Mouse (Mus musculus) midbrain, embryonic 13.5 days (tissue): ENCODE results near the gene Dera. TPM values are rescaled to one million over a fixed set of nuclear protein-coding genes. Genes with fewer than 3 reads are reported as not detected.
A peak's percentile ranks its signal among the peaks of the same experiment; 100 is the strongest.

ENCODE experiments used
- ATAC-seq: fragments of 200-750 bp; cut with Nextera tagmentation; 2 replicates; pipeline ENCODE4 v1.8.0; 2017; ENCODE audit warnings: mild to moderate bottlenecking, moderate TSS enrichment, moderate library complexity
- H3K27ac ChIP-seq: fragments of 300-500 bp; sonication (generic); 2 replicates; pipeline ENCODE4 v1.5.1; 2015; ENCODE audit warnings: inconsistent platforms, mild to moderate bottlenecking, moderate library complexity
- H3K27me3 ChIP-seq: fragments of 300-500 bp; sonication (generic); 2 replicates; pipeline ENCODE4 v1.6.1; 2015; ENCODE audit warnings: mild to moderate bottlenecking, inconsistent platforms
- H3K36me3 ChIP-seq: fragments of 300-500 bp; sonication (generic); 2 replicates; pipeline ENCODE4 v1.6.1; 2015; ENCODE audit warnings: mild to moderate bottlenecking, inconsistent platforms
- H3K4me1 ChIP-seq: fragments of 300-500 bp; sonication (generic); replicated peaks from 2 replicates; pipeline ENCODE4 v1.6.1; 2015; ENCODE audit warnings: inconsistent platforms
- H3K4me2 ChIP-seq: fragments of 300-500 bp; sonication (generic); replicated peaks from 2 replicates; pipeline ENCODE4 v1.6.1; 2015; ENCODE audit warnings: moderate library complexity, mild to moderate bottlenecking, inconsistent platforms
- H3K4me3 ChIP-seq: fragments of 300-500 bp; sonication (generic); replicated peaks from 2 replicates; pipeline ENCODE4 v1.5.1; 2015; ENCODE audit warnings: mild to moderate bottlenecking, inconsistent platforms
- H3K9ac ChIP-seq: fragments of 300-500 bp; sonication (generic); replicated peaks from 2 replicates; pipeline ENCODE4 v1.6.1; 2015; ENCODE audit warnings: mild to moderate bottlenecking, inconsistent platforms
- H3K9me3 ChIP-seq: fragments of 300-500 bp; sonication (generic); 2 replicates; pipeline ENCODE4 v1.6.1; 2016; ENCODE audit warnings: mild to moderate bottlenecking, inconsistent platforms
- WGBS: fragments of 180-500 bp; shearing (Covaris S2); methylation state at CpG from one replicate; pipeline ENCODE4 v1.1.7; 2015; 5-methylcytosine and 5-hydroxymethylcytosine counted together
- polyA plus RNA-seq: library from polyadenylated mRNA; unstranded; fragments of >200 nt; fragmentation: Nextera tagmentation; extraction: Ambion mirVana; gene quantifications from 2 replicates; pipeline ENCODE4 v1.2.1, GENCODE M21; 2015

The Dera gene
- polyA plus RNA-seq, 1 experiment from 2014 or later: 19.1 TPM

DNA sequence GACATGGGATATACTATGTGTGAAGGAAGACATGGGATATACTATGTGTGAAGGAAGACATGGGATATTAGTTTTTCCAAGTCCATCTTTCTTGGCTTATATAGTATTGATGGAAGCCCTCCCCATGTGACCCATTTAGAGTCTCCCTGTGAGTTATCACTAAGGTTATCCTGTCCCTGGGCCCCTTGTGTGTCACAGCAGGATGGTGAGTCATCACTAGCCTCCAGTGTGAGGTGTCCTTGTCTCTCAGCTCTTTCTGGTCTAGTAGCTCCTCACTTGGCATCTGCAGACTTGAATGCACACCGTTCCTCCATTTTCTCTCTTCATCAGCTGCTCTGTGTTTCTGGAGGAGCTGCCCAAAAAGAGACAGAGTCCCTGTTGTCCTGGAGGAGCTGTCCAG, 59.7 kb downstream of the Dera start:
- no peak overlapping the region for H3K4me3 ChIP-seq
- H3K4me1 ChIP-seq: no peaks in the 10 kb centered on the region
- no peaks in the 10 kb centered on the region for H3K27me3 ChIP-seq
- H3K9ac ChIP-seq: no peak overlapping the region
- H3K36me3 ChIP-seq: no peaks in the 10 kb centered on the region
- no peak for ATAC-seq
- WGBS: 96% methylated on average over 1 of the region's 1 CpGs
- no peak overlapping the region for H3K27ac ChIP-seq
- no peaks in the 10 kb centered on the region for H3K9me3 ChIP-seq
- no peak overlapping the region for H3K4me2 ChIP-seq

DNA sequence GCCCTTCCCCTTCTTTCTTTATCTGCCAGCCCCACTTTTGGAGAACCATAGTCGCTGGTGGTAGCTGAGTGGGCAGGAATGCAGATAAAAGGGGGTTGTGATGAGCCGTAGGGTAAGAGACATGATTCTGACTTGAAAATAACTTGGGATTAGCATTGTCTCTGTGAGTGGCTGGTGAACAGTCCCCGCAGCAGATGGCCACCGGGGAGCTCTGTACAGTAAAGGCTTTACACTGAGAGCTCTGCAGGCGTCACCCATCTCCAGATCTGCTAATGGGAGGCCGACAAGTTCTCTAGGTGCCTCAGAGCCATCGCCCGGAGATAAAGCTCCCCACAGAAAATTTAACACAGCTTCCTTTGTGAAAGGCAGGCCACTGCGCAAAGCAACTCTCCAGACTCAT, 62.2 kb downstream of the Dera start:
- H3K4me2 ChIP-seq: no peak overlapping the region
- no peak overlapping the region for H3K27ac ChIP-seq
- no peaks in the 10 kb centered on the region for H3K4me1 ChIP-seq
- no peaks in the 10 kb centered on the region for H3K9me3 ChIP-seq
- no peaks in the 10 kb centered on the region for H3K36me3 ChIP-seq
- WGBS: 82% methylated on average over 9 of the region's 9 CpGs
- no peak overlapping the region for H3K4me3 ChIP-seq
- H3K9ac ChIP-seq: no peak overlapping the region
- ATAC-seq: no peak
- no peaks in the 10 kb centered on the region for H3K27me3 ChIP-seq

DNA sequence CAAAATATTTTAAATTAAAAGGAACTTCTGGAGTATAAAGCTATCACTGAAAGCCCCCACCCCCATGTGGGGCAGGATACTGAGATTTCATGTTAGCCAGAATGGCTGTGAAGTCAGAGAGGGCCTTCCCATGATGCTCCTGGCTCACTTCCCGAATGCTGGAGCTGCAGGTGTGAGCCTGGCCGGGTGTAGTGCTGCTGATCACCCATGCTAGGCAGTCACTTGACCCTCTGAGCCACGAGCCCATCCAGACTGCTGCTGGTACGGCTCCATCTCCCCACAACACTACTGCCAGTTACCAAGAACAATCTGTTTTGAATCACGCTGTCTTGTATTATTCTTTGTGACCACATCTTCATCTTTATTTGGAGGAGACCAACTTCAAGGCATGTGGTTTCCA, 68.2 kb downstream of the Dera start:
- H3K36me3 ChIP-seq: no peaks in the 10 kb centered on the region

DNA sequence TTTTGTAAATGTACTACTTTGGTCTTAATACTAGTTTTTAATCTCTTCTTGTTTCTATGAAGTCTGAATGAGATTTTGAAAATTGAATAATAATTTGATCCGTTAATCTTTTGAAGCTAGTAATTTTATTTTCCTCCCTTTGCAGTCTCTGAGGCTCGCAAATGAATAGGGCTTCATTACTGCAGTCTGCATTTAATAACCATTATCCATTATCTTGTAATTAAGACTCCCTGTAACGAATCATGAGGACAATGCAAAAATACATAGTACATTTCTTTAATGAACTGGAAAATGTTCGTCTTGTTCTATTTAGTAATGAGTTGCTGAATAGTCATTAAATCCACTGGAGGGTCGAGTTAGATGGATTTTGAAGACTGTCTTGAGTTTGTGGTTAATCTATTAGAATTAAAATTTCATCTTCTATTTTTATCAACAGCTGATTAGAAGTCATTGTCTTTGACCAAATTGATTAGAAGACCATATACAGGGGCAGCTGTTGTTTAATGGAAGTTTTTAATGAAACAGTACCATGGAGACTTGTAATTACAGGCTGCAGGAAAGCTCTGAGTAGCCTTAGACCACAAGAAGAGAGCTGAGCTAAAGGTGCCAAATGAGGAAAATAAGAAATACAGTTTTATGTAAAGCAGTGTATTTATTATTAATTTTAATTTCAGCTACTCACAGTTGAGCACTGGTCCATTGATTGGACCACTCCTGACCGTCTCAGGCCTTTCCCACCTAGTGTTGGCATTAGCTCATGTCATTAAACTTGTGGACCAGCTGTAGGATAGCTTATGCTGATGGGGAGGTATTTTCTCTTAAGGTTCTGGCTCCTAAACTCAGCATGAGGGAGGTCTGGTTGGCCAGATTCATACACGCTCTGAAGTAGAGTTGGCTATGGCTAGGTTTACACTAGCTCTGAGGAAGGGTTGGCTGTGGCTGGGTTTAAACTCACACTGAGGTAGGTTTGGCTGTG, 70.0 kb downstream of the Dera start:
- Histone ChIP-seq H3K36me3 (no peaks in the 10 kb centered on the region), H3K27ac (no peak overlapping the region), H3K4me2 (no peak overlapping the region), H3K4me1 (peaks cover 3% of the 10 kb centered on the region; the same call in 1 of the 2 replicates), H3K27me3 (no peaks in the 10 kb centered on the region), H3K9me3 (no peaks in the 10 kb centered on the region), H3K4me3 (no peak overlapping the region), H3K9ac (no peak overlapping the region)
- ATAC-seq: peak; percentile 35
- 75% methylated on average over 7 of the region's 7 CpGs for WGBS

More for the DNA sequence above, 68.2 kb downstream of the Dera start:
- H3K4me3 ChIP-seq: no peak overlapping the region
- no peaks in the 10 kb centered on the region for H3K9me3 ChIP-seq
- no peak overlapping the region for H3K27ac ChIP-seq
- H3K9ac ChIP-seq: no peak overlapping the region
- 86% methylated on average over 5 of the region's 5 CpGs for WGBS
- H3K4me1 ChIP-seq: peaks cover 3% of the 10 kb centered on the region; the same call in 1 of the 2 replicates
- ATAC-seq: no peak
- no peaks in the 10 kb centered on the region for H3K27me3 ChIP-seq
- H3K4me2 ChIP-seq: no peak overlapping the region

DNA sequence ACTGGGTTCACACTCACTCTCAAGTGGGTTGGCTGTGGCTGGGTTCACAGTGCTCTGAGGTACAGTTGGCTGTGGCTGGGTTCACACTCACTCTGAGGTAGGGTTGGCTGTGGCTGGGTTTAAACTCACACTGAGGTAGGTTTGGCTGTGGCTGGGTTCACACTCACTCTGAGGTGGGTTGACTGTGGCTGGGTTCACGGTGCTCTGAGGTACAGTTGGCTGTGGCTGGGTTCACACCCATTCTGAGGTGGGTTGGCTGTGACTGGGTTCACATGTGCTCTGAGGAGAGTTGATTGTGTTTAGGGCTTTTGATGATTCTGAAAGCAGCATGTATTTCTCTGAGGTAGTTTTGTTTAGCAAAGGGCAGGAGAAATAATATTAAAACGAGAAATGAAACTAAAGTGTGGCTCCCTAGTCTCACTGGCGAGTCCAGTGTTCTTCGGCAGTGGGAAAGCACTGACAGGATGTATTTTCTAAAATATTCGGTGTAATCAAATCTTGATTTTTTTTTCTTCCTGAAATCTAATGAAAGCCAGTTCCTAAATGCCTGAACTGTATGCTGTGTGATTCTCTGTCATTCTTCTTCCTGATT, 70.8 kb downstream of the Dera start:
- Histone ChIP-seq H3K9me3 (no peaks in the 10 kb centered on the region), H3K27ac (no peak overlapping the region), H3K36me3 (no peaks in the 10 kb centered on the region), H3K4me3 (no peak overlapping the region), H3K27me3 (no peaks in the 10 kb centered on the region), H3K4me1 (peaks cover 3% of the 10 kb centered on the region; the same call in 1 of the 2 replicates), H3K9ac (no peak overlapping the region), H3K4me2 (no peak overlapping the region)
- 92% methylated on average over 5 of the region's 5 CpGs for WGBS
- peak; percentile 12; the same call in 1 of the 2 replicates for ATAC-seq

DNA sequence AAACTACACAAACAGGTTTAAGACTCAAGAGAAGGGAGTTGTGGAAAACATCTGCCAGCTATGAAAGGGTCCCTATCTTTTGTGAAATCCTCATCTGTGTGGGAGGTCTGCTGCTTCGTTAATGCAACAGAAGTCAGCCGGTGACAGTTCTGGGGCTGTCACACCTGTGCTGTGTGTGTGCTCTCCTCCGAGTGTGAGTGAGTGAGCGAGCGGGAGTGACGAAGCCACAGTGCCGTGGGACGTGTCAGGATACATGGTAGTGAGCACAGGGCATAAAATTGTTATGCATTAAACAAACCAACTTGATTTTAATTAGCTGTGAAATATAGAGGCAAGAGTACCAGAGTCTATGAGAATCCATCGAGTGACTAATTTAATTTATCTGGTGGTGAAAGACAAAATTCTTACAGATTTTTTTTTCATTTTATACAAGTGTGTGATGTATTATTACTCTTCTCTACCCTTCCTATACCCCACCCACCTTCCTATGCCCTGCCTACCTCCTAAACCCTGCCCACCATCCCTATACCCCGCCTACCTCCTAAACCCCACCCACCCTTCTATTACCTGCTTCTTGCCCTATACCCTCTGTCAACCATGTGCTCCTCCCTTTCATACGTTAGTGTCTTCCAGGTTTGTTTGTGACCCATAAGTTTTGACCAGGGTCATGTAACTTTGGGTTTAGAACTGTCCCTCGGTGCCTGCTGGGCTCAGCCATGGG, 74.9 kb downstream of the Dera start:
- ATAC-seq: 0 out of 2 replicates have a peak, but pooled peaks have one; percentile 46
- no peaks in the 10 kb centered on the region for H3K36me3 ChIP-seq
- H3K27me3 ChIP-seq: no peaks in the 10 kb centered on the region
- 88% methylated on average over 12 of the region's 12 CpGs for WGBS
- no peak overlapping the region for H3K27ac ChIP-seq
- H3K4me3 ChIP-seq: no peak overlapping the region
- no peaks in the 10 kb centered on the region for H3K9me3 ChIP-seq
- H3K4me2 ChIP-seq: no peak overlapping the region
- no peaks in the 10 kb centered on the region for H3K4me1 ChIP-seq
- H3K9ac ChIP-seq: no peak overlapping the region

DNA sequence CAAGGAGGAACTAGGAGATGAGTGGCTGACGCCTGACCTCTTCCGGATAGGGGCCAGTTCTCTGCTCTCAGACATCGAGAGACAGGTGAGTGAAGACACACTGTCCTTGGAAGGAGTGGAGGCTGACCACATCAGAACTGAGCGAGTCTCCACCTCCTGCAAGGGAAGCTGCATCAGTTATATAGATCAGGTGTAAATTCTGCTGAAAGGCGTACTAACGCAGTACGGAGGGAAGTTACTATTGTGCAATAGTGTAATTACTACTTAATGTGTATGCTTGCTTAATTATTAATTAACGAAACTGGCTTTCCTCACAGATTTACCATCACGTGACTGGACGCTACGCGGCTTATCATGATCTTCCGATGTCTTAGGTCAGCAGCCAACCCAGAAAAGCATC, 82.5 kb downstream of the Dera start:
- H3K36me3 ChIP-seq: no peaks in the 10 kb centered on the region
- no peak overlapping the region for H3K9ac ChIP-seq
- H3K9me3 ChIP-seq: no peaks in the 10 kb centered on the region
- no peak overlapping the region for H3K4me2 ChIP-seq
- WGBS: 95% methylated on average over 13 of the region's 13 CpGs
- ATAC-seq: no peak
- H3K4me3 ChIP-seq: no peak overlapping the region
- no peaks in the 10 kb centered on the region for H3K27me3 ChIP-seq
- H3K27ac ChIP-seq: no peak overlapping the region
- H3K4me1 ChIP-seq: no peaks in the 10 kb centered on the region

DNA sequence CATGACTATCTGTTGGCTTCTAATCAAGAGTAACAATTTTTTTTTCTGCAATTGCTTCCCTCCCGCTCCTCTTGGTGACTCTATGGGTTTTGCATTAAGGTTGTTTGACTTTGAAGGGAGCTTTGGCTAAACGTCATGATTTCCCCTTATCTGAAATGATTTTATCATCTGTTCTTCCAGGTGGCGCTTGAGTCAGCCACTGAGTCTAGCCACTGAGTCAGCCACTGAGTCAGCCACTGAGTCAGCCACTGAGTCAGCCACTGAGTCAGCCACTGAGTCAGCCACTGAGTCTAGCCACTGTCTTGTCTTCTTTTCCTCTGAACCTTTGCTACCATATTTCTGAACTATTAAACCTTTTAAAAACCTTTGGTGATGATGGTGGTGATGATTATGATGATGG, 89.0 kb downstream of the Dera start:
- no peaks in the 10 kb centered on the region for H3K36me3 ChIP-seq
- no peak for ATAC-seq
- H3K27me3 ChIP-seq: no peaks in the 10 kb centered on the region
- no peak overlapping the region for H3K4me3 ChIP-seq
- no peaks in the 10 kb centered on the region for H3K4me1 ChIP-seq
- H3K9me3 ChIP-seq: no peaks in the 10 kb centered on the region
- H3K9ac ChIP-seq: no peak overlapping the region
- H3K4me2 ChIP-seq: no peak overlapping the region
- no peak overlapping the region for H3K27ac ChIP-seq
- WGBS: 96% methylated on average over 3 of the region's 3 CpGs

DNA sequence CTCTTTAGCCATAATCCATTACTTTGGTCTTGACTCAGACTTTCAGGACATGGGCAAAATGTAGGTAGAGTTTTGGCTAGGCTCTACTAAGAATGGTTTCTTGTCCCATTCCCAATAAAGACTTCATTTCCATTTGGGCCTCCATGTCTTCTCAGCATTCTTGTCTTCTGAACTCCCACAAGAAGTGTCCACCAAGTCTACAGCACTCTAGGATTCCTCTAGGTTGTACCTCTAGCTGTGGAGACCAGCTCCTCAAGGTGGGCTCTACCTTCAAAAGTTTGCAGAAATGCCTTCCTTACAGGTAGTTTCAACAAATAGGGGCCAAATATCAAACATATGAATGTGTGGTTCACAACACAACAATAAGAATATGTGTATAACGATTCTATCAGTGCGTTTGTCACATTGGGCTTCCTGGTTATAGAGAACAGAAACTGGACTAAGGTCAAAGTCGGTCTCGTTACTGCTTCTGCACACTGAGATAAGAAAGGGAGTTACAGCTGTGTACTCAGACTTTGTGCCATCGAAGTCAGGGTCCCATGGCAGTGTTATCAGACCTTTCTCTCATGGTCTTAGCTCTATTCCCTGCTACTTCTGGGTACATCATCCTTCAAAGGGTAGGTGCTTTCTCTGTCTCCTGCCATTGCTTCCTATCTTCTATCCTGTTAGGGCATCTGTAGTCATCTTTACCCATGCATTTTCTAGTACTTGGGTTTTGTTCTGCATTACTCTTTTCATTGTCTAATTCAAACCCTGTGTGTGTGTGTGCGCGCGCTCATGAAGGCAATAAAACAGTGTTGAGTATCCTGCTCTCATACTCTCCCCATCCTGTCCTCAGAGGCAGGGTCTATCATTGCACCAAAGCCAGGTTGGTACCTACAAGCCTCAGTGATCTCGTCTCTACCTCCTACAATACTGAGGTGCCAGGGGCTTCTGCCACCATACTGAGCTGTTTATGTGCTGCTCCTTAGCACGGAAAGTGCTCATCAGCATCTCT, 103.2 kb downstream of the Dera start:
- peaks cover 15% of the 10 kb centered on the region for H3K9me3 ChIP-seq
- WGBS: 94% methylated on average over 10 of the region's 10 CpGs
- H3K36me3 ChIP-seq: no peaks in the 10 kb centered on the region
- no peaks in the 10 kb centered on the region for H3K4me1 ChIP-seq
- no peak overlapping the region for H3K4me3 ChIP-seq
- no peak overlapping the region for H3K4me2 ChIP-seq
- no peaks in the 10 kb centered on the region for H3K27me3 ChIP-seq
- no peak for ATAC-seq
- H3K9ac ChIP-seq: no peak overlapping the region
- H3K27ac ChIP-seq: no peak overlapping the region

DNA sequence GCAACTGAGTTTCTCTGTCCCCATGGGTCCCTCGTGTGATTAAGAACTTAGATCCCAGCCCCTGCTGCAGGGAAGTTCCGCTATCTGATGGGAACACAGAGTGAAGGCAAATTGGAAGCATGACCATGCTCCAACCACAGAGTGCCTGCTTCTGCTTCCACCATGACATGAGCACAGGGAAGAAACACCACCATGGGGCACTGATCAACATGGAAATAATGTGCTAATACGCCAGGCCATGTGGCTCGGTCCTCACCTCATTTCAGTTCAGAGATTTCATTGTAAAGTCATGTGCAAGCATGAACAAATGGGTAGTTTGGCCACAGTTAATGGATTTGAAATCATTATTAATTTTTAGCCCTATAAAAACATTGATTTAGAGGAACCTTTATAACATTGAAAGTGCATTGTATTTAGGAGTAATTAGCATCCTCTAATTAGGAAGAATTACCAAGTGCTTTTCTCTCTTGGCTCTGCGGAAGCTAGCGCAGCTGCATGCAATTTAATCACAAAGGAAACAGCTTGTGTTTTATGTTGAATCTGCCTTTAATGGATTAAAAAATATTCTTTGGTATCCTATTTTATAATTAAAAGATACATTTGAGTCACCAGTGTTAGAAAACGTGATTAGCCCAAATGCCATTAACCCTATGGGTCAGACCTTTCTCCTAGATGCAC, 115.7 kb downstream of the Dera start:
- peaks cover 7% of the 10 kb centered on the region; the same call in 1 of the 2 replicates for H3K9me3 ChIP-seq
- H3K4me3 ChIP-seq: no peak overlapping the region
- H3K9ac ChIP-seq: no peak overlapping the region
- H3K4me1 ChIP-seq: no peaks in the 10 kb centered on the region
- H3K36me3 ChIP-seq: no peaks in the 10 kb centered on the region
- WGBS: 80% methylated on average over 7 of the region's 7 CpGs
- no peaks in the 10 kb centered on the region for H3K27me3 ChIP-seq
- ATAC-seq: no peak; the same call in 1 of the 2 replicates
- no peak overlapping the region for H3K4me2 ChIP-seq
- H3K27ac ChIP-seq: no peak overlapping the region

DNA sequence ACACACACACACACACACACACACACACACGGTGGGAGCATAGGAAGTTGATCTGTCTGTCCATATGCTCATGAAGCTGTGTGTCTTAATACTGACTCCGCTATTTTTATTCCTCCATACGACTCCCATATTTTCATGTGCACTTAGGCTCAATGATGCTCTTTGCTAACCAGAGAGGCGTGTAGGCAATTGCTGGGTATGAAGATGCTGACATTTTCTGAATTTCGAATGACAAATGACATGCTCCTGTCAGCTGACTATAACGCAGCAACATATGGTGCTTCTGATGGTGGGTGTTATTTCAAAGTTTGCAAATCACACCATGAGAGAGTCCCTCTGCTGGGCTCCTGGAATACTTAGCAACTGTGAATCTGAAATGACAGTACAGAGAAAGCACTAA, 116.3 kb downstream of the Dera start:
- no peak overlapping the region for H3K9ac ChIP-seq
- 88% methylated on average over 6 of the region's 6 CpGs for WGBS
- H3K9me3 ChIP-seq: peaks cover 7% of the 10 kb centered on the region; the same call in 1 of the 2 replicates
- H3K36me3 ChIP-seq: no peaks in the 10 kb centered on the region
- H3K4me1 ChIP-seq: no peaks in the 10 kb centered on the region
- no peak overlapping the region for H3K4me2 ChIP-seq
- no peak overlapping the region for H3K4me3 ChIP-seq
- no peak overlapping the region for H3K27ac ChIP-seq
- no peak for ATAC-seq
- H3K27me3 ChIP-seq: no peaks in the 10 kb centered on the region
